Mouse (Mus musculus) urinary bladder, adult 18-20 months (tissue): ENCODE data around the gene Igfbp4.

Experiments
- DNase-seq, 2 experiments: peaks; one replicate each; pipeline ENCODE4 v3.0.0; 2022; ENCODE audit warnings: low spot score in 2 of 2, mixed read lengths in 2 of 2

The Igfbp4 gene

DNA sequence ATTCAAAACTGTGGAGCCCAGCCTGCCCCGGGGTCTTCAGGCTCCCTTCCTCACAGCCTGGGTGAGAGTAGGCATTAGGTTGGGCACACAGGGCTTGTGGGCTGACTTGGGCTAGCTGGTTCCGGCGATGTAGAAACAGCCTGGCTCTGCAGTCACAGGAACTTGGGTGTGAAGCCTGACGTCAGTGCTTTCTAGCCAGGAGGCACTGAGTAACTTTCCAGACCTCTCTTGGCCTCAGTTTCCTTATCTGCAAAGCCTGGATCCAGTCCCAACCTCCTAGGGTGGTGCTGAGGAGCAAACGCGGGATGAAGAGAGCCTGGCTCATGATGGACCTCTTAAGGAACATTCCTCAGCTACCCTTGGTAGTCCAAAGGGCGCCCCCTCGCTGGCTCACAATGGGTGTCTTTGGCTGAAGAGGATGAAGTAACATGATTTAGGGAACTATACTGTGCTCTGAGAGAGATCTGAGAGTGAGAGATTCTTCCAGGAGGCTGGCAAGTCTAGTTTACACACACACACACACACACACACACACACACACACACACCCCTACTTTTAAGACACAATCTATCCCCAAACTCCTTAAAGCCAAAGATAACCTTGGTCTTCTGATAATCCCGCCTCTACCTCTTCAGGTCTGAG lies 40.0 kb downstream of the Igfbp4 start:
- DNase-seq = no peak

DNA sequence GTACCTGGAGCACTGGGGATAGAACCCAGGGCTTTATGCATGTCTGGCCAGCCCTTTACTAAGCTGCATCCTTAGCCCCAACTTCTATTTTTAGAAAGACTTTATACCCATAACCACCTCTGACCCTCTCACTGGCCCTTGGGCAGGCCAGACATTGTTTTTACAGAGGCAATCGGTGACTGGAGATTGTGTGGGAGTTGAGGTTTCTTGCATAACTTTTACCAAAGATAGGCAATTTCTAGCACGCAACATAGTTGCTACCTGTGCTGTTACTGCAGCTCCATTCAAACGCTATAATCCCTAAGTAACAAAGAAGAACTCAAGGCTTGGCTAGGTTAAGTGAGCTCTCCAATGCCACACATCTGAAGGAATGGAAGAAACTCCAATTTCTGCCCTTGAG lies 40.5 kb downstream of the Igfbp4 start:
- no peak for DNase-seq

DNA sequence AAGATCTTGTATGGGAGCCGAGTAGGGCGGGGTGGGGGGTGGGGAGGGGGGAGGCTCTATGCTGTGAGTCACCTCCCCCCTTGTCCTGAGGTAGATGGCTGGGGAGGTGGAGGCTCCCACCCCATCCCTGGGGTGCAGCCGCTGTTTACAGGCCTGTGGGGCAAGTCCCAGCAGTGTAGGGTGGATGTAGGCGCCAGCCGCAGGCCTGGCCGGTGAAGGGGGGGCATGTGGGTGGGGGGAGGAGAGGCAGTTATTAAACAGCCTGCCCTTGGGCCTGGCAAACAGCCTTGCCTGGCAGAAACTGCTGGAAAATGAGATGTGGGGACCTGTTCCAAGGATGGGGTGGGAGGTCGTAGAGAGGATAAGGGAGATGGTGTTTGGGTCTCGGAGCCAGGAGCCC lies 41.1 kb downstream of the Igfbp4 start:
- peak in 1 of 2 experiments; percentile 72 for DNase-seq

DNA sequence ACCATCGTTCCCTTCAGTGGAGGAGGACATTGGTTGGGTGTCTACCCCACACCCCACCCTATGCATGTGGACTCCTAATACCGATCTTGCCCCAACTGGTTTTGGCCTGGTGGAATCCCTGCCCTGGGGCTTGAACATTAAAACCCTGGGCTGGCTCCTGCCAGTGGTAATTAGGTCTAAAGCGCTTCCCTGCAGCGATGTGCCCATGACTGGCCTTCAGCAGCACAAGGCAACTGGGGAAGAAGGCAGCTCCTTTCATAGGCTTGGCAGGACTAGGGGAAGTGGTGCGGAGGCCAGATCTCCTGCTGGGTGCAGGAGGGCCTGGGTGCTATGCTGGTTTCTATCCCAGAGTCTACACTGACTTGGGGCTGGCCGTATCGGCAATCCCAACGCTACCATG lies 42.5 kb downstream of the Igfbp4 start:
- no peak for DNase-seq

DNA sequence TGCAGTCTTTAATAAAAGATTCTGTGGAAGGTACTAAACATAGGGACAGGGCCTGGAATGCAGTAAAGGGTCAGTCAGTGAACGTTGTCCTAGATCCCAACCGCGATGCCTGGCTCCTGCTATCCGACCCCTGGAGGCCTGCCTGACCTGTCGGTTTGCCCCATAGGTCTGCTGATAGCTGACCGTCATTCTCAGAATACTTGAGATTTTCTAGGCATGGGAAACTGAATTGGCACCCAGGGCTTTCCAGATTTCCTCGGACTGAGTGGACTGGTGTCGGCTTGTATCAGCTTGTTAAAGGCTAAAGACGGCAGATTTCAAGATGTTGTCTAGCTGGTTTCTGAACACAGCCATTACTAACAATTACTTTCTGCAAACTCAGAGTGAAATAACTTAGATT lies 43.3 kb downstream of the Igfbp4 start:
- peak in 1 of 2 experiments; percentile 57 for DNase-seq

DNA sequence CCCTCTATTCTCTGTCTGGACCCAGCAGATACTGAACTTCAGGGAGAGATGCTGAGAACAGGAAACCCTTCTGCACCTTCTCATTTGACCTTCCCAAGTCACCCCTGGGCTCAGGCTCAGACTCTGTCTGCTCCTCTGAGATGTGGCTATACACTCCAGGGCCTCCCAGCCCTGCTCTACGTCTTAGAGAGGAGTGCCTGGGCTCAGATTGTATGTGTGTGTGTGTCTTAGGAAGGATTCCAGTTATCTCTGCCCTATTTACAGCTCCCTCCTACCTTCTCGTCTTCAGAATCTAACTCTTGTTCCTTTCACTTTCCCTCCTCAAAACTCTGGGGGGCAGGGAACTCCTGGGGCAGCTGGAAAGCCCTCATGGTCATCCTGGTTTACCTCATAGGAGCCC lies 47.4 kb downstream of the Igfbp4 start:
- no peak for DNase-seq

DNA sequence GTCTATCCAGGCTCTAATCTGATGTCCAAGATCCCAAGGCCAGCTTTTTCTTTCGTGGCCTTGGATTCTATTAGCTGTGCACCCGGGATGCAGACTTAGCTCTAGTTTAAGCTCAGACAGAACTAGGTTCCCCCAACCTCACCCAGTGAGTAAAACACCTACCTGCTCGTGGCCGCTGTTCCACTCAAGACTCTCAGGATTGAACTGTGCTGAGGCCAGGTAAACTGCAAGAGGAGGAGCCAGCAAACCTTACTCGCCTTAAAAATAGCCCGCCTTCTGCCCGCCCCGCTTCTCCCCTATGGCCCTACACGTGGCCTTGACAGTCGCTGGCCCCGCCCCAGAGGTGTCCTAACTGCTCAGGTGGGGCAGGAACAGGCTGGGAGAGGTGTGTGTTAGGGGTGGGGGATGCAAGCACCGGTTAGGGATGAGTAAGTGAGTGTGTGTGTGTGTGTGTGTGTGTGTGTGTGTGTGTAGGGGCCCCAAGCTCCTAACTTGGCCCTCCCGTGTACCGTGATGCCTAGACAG lies 48.1 kb downstream of the Igfbp4 start, which contains the start of gene Tns4:
Gene Tns4, minus strand, starts transcription at position 230 of the 525 bp plus-strand sequence.
- DNase-seq = peak in 1 of 2 experiments; percentile 76

DNA sequence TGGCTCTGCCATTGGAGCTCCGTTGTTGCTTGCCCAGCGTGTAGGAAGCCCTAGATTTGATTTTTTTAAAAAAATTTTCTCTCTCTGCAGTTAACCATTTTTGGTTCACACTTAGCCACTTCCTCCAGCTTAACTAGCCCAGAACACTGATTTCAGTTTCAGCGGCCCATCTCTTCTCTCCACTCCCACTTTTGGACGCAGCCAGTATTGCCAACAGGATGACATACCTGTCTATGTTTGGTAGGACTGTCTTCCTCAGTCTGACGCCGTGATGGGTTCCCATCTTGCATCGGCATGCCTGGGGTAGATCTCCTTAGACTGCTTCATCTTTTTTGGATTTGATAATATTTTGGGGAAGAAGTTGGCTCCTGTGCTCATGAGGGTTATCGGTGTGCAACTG lies 49.3 kb downstream of the Igfbp4 start:
- DNase-seq = no peak

DNA sequence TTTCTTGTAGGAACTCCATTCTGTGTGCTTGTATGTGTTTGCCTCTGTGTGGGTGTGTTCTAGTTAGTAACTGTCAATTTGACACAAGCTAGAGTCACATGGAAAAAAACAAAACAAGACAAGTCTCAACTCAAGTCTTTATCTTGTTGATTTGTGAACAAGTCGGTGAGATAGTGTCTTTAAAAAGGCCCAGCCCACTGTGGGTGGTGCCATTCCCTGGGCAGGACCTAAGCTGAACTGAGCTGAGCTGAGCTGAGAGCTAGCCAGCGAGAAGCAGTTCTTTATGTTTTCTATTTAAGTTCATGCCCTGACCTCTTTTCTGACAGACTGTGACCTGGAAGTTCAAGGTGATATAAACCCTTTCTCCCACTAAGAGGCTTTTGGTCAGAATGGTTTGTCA lies 50.6 kb downstream of the Igfbp4 start:
- peak in 1 of 2 experiments; percentile 43 for DNase-seq

DNA sequence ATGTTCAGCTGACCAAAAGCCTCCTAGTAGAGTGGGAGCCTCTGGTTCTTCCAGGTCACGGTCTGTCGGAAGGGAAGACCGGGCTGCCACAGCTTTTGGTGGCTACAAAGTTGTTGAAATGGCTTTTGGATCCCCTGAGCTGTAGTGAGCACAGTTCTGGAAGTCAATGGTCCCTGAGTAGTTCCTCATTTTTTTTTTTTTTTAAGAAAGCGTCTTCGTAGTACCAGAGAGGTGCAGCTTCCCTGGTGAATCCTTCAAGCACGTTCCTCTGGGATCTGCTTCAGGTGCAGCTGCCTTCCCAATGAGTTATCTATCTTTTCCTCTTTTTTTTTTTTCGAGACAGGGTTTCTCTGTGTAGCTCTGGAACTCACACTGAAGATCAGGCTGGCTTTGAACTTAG lies 52.7 kb downstream of the Igfbp4 start:
- DNase-seq = no peak

DNA sequence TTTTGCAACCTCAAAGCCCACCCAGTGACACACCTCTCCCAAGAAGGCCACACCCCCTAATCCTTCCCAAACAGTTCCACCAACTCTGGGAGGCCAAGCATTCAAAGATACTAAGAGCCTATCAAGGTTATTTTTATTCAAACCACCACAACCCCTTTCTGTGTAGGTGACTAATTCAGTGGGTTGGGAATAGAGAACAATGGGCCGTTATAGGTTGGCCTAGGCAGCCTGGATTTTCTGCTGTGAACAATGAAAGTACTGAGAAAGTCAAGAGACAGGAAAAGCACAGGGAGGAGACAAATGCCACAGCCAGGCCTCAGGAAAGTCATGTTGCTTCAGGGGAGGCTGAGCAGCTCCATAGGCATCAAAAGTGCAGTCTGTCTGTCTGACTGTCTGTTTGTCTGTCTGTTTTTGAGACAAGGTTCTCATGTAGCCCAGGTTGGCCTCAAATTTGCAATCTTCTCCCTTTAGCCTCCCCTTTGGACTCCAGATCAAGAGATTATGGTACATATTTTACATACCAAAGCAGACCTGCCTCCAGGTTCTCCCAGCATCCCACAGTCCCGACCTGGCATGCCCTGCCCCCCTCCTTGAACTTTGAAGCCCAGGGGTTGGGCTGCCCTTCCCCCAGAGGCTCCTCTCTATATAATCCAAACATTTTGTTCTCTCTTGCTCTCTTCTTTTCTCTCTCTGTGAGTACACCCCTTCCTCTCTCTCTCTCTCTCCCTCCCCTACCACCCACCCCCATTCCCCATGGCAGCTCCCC lies 54.0 kb downstream of the Igfbp4 start:
- no peak for DNase-seq

DNA sequence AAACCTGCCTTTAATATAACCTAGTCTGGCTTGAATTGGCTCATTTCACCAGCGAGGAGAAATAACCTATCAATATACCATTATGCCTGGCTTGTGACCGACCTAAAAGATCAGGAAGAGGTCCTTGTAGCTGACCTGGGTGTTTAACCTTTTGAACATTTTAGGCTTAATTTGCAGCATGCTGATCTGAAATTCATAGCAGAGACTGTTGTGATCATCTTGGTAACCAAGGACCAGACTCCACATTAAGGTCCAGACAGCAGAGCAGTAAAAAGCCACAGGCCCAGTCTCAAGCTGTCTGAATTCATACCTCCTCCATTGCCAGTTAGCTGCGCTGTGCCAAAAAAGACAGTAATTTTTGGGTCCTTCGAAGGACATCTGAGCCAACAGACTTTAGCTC lies 54.7 kb downstream of the Igfbp4 start:
- no peak for DNase-seq

DNA sequence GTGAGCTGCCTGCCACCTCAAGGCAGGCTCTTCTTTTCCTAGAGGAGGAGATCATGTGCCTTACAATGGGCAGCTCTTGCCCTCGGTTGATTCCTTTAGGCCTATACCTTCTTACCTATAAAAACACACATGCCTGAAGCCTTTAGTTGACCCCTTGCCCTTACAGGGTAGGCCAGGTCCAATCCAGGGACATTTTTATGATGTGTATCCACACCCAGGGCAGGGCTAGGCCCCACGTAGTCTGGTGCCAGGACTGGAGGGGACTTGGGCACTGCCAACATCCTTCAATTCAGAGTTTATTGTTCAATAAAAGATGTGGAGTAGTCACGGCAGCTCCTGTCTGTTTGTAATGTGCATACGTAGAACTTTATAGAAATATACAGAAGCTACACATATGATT lies 55.4 kb downstream of the Igfbp4 start:
- DNase-seq = no peak

DNA sequence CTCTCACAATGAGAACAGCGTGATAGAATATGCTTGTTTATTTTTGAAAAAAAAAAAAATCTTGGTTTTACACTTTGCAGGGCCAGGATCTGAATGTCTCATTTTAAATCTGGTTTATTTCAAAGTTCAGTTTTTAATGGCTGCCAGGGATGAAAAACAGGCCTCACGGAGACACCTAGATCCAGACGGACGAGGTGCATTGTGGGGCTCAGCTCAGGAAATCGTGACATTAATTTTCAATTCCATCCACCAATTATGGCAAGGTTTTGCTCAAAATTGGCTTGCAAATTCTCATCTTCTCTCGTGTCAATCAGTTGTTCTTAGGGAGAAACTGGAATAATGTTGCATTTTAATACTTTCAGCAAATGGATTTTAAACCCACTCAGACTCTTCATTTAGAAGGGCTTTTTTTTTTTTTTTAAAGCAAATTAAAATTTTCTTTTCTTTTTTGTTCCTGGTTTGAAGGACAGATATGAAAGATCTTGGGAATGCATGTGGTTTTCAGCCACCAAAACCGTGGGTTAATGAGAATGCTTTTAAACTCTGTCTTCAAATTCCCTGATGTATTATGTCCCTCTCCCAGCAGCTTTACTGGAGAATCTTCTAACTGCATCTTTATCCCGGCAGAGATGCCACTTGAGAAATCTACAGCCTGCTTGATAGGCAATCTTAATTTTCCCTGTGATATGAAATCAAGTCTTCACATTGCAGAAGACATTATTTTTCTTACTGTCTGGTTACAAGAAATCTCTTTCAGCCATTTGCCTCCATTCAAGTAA lies 56.1 kb downstream of the Igfbp4 start:
- no peak for DNase-seq

DNA sequence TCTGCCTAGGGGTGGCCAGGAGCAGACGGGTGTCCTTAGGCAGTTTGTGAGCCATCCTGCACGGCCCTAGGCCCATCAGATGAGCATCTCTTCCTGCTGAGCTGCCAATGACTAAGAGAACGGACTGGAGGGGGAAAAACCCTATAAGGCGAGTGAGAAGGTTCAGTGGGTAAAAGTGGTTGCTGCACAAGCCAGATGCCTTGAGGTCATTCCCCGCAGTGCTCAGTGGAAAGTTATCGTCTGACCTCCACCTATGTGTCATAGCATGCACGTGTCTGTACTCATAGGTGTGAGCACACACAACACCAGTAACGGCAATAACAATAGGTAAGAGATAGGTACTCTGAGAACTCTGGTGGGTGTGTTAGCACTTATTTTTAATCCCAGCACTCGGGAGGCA lies 57.9 kb downstream of the Igfbp4 start:
- DNase-seq = no peak

DNA sequence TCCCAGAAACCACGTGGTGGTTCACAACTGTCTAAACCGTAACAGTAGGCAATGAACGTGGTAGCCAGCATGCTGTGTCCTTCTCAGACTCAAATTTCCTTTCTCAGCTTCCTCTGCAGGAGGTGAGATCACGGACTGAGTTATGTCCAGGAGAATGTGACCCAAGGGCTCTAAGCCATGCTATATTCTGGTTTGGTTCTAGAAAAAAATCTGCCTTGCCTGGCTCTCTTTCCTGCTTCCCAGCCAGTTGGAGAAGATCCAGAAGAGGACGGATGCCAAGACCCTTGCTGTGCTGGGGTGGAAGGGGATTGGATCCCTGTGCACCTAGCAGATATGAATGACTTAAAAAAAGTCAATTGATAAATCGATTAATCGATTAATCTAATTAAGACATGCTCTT lies 58.5 kb downstream of the Igfbp4 start:
- DNase-seq = no peak

DNA sequence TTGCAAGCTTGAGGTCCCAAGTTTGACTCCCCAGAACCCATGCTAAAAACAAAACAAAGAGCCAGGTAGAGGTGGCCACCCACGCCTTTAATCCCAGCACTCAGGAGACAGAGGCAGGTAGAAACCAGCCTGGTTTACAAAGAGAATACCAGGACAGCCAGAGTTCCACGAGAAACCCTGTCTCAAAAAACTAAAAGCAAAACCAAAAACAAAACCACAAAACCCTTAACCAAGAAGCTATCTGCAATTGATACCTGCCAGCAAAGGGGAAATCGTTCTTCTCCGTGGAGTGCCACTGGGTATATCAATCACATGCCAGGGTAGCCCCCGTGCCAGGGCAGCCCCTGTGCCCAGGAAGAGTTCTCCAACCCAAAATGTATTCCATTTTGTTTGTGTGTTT lies 59.2 kb downstream of the Igfbp4 start:
- DNase-seq = no peak

DNA sequence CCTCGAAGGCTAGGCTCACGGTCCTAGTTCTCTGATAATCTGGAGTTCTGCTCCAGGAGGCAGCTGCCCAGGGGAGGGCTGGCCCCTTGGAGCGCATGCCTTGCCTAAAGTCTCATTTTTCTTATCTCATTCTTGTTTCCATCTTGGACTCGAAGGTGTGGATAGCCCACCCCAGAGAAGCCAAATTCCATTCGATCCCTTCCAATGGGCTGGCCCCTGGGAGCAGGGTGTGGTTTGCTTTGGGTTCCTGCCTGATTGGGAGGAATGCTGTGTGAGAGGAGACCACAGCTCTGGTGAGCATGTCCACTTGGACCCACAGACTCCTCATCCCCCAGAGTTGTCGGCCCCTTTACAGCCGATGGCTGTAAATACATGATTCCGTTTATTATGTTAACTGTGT lies 60.6 kb downstream of the Igfbp4 start:
- no peak for DNase-seq

DNA sequence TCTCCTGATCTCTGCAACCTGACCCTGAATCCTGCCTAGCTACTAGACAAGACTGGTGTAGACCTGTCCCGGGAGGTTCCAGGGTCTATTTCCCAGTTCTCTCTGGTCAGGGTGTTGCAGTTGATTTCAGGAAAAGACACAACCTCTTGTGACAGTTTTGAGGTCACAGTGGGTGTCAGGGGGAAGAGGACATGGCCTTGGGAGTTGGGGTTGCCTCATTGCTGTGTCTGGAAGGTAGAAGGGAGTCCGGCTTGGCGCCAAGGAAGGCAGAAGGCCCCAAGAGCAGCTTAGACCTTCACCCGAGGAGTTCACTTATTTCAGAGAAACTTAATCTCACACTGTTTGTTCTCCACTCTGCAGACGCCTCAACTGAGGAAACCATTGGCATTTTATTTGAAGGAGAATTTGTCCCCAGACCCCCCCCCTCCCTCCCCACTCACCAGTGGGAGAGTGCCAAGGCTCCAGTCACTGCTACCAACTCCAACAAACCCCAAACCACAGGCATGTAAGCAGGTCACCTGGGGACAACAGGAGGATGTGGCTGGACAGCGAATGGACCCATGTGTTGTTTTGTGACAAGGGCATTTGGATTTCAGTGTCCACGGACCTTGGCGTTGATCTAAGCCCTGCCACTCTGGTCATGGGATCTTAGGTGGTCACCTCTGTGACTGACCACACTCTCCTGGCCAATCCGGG lies 61.7 kb downstream of the Igfbp4 start:
- DNase-seq = no peak
